Mouse (Mus musculus): ENCODE measurements around the gene Efna2.

The Efna2 gene

DNA sequence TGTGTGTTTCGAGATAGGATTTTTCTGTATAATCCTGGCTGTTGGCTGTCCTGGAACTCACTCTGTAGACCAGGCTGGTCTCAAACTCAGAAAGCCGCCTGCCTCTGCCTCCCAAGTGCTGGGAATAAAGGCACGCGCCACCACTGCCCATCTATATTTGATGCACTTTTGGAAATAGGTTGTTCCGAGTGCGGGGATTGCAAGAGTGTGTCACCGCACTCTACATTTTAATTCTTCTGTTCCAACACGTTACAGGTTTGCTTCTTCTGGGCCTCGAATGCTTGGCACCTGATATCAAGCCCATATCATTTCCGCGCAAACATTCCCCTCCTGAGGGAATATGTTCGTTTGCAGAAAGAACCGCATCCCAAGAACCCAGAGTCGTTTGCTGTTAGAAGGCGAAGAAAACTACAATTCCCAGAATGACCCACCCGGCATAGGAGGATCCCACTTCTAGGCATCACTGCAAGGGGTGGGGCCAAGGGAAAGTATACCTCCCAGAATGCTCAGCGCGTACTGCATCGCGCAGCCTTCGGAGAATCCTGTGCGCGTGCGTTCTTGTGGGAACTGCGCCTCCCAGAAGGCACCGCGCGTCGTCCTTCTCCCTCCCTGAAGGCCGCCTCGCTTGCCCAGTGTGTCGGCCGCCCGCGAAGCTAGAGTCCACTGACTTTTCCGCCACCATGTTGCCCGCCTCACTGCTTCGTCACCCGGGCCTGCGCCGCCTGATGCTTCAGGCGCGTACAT is 37.3 kb upstream of the Efna2 start:
- DNase-seq (ENCODE audit: extremely low read depth, low read depth), result peak; percentile 97

DNA sequence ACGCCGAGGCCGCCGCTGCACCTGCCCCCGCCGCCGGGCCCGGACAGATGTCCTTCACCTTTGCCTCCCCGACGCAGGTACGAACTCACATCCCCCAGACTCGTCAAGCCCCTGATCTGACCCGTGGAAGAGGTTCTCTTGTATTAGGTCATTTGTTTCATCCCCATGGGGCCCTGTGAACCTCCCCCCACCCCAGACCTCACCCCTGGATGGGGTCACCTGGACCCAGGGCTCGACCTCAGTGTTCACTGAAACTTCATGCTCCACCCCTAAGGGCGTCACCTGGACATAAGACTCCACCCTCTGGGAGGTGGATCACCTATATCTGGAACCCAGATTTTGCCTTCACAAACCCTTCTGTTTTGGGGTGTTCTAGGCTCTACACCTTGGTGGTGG is 36.8 kb upstream of the Efna2 start:
- no peak for DNase-seq (ENCODE audit: extremely low read depth, low read depth)

DNA sequence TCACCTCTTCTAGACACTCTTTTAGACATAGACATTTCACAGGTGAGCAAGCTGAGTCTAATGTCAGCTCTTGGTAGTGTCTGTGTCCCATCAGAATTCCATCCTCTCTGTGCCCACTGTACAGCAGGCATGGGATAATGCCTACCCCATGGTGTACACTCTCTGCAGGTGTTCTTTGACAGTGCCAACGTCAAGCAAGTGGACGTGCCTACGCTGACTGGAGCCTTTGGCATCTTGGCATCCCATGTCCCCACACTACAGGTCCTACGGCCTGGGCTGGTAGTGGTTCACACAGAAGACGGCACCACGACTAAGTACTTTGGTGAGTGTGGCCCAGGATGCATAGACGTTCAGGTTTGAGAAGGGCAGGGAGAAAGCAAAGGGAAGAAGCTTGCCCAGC is 35.6 kb upstream of the Efna2 start:
- DNase-seq (ENCODE audit: extremely low read depth, low read depth), result no peak

DNA sequence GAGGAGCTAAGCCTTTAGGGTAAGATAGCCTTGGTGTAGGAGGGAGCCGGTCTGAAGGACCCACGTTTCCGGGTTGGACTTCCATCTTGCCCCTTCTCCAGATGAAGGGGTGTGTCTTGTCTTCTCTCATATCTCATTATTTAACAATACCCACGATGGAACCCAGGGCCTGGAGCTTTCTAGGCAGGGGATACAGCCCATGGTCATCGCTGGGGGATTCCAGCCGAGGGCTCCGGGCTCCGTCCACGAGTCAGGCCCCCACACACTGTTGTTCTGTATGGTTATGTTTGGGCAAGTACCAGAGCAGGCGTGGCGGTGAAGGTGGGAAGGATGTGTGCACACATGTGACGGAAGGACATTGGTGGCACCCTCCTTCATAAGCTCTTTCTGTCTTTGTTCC is 35.1 kb upstream of the Efna2 start:
- no peak for DNase-seq (ENCODE audit: extremely low read depth, low read depth)

DNA sequence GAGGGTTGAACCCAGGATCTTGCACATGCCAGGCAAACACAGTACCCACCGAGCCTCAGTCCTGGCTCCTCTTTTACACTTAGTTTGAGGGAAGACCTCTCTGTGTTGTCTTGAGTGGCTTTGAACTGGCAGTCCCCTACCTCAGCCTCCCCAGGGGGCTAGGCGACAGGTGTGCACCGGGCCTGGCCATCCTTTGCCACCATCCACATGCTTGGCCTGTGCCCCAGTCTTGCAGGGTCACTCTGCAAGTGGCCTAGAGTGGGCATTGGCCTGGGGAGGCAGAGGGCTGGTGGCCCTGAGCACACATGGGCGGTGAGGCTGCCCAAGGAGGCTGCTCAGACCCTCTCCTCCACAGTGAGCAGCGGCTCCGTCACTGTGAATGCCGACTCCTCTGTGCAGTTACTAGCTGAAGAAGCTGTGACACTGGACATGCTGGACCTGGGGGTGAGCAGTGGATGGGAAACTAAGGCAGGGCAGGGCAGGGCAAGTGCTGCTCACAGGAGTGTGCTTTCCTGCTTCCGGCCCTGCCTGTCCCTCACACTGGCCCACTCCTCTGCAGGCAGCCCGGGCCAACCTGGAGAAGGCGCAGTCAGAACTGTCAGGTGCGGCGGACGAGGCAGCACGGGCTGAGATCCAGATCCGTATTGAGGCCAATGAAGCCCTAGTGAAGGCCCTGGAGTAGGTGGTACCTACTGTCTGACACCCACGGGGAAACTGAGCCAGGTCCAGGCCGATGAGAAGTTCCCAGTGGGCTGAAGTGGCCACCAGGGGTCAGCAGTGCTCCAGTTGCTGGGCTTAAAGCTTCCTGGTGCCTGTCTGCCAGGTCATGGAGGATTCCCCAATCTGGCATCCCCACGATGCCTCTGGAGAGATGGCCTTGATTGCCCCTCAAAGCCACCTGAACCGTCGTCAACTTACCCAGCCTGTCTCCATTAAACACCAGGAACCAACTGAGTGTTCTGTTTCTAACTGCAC is 34.1 kb upstream of the Efna2 start:
- DNase-seq (ENCODE audit: extremely low read depth, low read depth), result no peak

DNA sequence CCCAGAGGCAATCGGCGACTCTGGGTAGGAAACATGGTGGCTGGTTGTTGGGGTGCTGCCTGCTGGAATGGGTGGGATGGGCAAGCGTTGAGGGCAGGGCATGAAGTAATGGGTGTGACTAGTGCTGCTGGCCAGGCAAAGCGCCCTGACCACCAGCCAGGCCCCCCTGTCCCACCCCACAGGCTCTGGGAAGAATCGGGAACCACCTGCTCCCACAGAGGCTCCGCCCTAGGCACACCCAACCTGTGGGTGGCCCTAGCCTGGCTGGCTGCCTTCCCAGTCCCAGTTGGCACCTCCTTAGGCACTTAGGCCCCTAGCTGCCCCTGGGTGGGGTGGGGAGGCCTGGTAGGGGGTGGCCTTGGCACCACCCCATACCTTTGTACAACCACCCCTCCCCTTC is 33.4 kb upstream of the Efna2 start:
- no peak for DNase-seq (ENCODE audit: extremely low read depth, low read depth)

DNA sequence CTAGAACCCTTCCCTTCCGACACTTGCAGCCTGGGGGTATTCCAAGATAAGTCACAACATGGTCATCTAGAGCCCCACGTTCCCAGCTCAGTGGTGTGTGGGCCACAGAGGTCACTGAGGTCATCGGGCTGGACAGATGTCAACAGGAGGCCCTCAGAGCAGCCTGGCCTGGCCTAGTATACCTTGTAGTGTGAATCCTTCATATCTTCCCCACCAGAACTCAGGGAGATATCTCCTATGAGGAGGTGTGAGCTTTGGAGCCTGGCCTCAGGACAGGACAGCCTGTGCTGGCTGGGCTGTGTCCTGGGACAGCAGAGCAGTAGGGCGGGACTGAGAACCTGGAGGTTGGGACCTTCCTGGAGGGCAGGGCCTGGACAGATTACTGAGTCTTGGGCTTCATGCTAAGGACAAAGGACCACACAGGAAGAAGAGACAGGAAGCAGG is 32.7 kb upstream of the Efna2 start:
- DNase-seq (ENCODE audit: extremely low read depth, low read depth), result no peak

DNA sequence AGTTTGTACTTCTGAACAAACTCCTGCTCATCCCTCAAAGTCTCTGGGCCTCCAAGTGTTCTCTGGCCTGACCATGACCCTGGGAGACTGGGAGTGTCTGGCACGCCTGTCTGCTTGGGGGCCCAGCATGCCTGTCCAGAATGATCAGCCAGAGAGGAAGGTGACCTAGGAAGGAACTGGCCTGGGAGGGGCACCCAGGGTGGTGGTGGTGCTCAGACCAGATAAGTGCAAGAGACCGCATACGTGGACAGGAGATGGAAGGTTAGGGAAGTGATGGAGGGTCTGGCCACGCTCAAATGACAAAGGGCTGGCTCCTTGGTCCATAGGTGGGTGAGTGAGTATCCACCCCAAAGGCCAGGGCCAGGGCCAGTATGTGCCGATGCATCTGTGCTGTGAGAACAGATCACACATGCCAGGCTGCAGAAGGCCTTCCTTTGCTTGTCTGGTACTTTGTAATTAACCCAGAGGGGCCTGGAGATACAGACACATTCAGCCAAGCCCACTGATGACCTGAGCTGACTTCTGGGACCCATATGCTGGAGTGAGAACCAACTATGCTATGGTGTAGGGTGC is 32.0 kb upstream of the Efna2 start:
- no peak for DNase-seq (ENCODE audit: extremely low read depth, low read depth)

DNA sequence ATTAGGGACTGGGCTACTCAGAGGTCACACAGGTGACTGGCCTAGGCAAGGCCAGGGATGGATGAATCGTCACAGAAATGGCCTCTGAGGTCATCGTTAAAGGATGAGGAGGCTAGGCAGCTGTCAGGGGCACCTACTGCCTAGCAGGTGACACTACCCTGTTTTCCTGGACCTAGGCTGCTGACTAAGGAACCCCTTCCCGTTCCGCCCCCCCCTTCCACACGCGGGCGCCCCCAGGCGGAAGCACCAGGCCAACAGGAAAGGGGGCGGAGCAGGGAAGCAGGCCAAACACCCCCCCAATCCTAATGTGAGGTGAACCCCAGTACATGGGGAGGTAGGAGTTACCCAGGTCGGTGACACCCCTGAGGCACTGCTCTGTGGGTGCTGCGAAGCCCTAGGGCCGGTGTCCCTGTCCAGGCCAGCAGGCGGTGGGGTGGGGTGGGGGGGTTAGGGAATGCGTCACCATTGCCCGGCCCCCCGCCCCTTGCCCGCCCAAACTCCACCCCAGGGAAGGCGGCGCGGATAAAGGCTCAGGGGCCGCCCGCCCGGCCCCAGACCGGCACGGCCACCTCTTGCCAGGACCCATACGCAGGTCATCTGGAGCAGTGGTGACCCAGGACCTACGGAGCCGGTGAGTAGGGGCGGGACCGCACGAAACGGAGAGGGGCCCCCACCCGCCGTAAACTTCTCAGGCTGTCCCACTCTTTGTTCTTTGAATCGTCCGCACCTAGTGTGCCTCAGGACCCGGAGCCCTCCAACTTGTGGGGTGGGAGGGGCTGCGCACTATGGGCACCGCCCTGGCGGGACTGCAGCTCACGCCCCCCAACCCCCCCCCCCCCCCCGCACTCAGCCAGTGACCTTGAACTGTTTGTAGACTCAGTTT is 31.3 kb upstream of the Efna2 start, which contains the start of gene Midn:
TSS of gene Midn (plus strand) at position 554 of the 883 bp plus-strand sequence.
- no peak for DNase-seq (ENCODE audit: extremely low read depth, low read depth)

DNA sequence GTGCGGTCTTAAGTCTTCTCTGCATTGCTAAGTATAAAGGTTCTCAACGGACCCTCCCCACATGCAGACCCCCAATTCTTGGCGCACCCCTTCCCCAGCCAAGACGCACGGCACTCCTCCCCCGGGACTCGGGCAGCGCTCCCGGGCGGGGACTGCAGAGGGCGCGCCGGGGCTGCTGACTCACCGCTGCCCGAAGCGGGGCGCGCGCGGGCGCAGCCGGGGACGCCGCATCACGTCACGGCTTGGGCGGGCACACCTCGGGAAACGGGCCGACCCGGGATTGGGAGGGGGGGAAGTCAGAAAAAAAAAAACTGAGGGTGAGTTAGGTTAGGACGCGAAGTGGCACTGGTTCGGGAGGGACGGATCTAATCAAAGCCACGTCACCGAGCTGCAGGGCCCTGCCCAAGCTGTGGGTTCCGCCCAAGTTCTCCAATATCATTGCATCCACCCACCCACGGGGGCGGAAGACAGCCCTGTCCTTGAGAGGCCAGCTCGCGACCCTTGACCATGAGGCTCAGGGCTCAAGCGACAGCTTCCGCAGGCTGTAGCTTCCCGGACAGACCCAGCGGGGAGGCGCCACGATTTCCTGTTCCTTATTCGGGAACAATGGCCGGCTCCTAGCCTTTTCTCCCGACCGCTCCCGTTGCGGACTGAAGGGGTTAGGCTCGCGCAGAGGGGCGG is 30.5 kb upstream of the Efna2 start:
- peak; percentile 77 for DNase-seq (ENCODE audit: extremely low read depth, low read depth)

DNA sequence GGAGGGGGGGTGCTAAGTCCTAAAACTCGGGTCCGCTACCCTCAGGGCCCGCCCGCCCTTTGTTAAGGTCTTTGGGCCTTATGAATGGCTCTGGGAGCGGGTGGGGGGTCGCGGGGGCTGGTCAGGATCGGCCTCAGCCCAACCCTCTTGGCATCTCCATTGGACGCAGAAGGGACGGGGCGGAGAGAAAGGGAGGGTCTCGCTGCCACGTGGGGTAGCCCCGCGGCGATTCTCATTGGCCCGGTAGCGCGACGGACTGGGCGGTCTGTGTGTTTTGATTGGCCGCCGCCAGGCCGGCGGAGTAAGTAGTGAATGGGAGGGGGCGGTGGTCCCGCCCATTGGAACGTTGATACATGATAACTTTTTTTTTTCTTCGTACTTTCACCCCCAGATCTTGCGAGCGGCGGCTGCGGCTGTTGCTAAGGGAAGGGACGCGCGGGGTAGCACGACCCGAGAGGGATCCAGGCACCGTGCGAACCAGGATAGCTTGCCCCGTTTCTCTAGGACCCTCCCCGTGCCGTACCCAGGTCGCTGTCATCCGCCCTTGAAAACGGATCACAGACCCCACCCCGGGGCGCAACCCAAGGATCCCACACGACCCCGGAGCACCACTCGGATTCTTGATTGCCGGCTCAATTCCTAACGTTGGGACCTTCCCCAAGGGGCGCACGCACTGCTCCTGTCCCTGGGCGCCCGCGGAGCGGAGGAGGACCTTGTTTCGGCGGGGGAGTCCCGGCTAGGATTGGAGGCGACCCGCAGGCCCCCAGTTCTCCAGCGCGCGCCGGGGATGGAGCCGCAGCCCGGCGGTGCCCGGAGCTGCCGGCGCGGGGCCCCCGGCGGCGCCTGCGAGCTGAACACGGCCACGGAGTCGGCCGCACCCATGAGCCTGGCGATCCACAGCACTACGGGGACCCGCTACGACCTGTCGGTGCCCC is 29.7 kb upstream of the Efna2 start:
- peak; percentile 91 for DNase-seq (ENCODE audit: extremely low read depth, low read depth)

DNA sequence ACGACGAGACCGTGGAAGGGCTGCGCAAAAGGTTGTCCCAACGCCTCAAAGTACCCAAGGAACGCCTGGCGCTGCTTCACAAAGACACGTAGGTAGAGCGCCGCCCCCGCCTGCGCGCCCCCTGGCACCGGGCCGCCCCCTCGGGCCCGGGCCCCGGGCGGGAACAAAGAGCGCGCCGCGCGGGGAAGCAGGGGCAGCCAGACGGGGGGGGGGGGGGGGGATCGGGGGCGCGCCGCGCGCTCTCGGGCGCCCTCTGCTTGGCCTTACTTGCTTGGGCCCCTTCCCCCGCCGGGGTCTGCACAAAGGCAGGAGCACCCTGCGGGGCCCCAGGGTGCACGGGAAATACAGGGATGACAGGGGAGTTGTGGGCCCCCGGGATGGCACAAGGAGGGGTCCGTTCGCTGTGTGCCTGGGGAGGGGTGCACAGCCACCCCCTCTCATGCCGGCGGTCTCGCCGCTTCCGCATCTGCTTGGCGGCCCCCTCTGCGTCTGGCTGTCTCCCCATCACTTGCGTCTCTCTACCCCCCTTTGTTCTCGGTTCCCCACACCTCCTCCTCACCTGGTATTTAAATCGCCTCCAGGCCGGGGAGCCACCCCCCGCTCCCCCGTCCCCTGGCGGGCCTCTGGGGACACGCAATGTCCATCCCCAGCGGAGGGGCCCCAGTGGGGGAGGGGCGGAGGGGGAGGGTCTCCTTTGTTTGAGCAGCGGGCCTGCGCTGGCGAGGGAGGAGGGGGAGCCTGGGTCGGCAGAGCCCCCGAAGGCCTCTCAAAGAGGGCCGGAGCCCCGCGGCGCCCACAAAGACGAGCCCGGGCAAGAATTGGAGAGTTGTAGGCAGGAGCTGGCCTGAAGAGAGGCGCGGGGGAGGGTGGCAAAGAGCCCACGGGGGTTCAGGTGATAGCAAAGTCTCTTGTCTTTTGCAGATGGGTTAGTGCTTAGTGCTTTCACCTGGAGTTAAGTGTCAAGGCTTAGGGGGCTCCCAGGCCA is 28.8 kb upstream of the Efna2 start:
- DNase-seq (ENCODE audit: extremely low read depth, low read depth), result no peak

DNA sequence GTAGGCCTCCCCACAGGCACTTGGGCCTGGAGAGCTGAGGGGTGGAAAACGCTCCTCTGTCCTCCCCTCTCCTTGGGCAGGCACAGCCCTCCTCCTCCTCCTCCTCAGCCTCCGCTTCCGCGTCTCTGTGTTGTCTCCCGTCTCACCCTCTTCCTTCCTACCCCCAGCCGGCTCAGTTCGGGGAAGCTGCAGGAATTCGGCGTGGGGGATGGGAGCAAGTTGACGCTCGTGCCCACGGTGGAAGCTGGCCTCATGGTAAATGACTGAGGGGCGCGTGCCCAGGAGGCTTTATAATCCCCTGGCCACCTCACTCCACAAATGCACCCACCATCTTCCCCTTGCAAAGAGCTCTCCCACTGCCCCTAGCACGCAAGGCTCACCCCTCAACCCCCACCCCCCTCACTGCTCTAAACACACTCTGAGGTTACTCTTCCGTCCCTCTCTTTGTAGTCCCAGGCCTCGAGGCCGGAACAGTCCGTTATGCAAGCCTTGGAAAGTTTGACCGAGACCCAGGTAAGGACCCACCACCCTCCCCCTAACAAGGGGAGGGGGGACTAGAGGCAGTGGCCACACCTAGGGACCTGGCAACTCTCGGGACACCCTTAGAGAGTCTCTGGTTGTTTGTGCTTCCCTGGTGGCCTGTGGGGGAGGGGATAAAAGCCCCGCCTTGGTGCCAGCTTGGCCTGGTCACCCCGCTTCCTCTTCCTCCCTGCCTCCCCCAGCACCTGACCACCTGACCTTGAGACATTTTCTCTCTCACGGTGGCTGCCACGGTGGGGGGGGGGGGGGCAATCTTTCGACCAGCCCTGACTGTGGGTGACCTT is 27.9 kb upstream of the Efna2 start:
- no peak for DNase-seq (ENCODE audit: extremely low read depth, low read depth)

DNA sequence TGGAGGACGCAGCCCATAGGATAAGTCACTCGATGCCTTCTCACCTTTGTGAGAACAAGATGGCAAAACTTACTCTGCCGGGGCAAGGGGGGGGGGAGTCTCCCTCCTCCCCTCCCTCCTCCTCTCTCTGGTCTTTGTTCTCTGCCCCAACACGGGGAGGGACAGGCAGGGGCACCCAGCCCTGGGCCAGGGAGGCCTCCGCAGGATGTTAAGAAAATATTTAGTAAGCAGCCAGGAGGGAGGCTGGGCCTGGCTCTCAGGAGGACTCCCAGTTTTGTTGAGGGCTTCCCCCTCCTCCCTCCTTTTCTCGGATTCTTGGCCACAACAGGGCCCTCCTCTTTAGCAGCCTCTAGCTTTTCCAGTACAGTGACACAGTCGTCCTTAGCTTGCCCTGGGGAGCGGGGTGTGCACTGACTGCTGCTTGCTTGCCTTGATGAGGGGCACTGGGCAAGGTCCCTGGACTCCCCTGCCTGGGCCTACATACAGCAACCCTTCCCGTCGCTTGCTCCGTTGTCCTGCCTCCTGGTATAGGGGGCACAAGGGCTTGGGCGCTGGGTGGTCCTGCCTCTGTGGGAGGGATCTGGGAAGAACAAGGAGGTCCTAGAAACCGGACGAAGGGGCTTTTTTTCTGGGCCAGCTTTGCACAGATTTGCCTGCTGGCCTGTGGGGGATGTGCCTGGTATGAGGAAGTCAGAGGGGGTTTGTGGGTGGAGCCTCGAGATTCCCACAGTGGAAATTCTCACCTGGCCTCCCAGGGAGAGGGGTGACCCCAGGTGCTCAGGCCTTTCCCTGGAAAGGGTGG is 27.0 kb upstream of the Efna2 start:
- no peak for DNase-seq (ENCODE audit: extremely low read depth, low read depth)

DNA sequence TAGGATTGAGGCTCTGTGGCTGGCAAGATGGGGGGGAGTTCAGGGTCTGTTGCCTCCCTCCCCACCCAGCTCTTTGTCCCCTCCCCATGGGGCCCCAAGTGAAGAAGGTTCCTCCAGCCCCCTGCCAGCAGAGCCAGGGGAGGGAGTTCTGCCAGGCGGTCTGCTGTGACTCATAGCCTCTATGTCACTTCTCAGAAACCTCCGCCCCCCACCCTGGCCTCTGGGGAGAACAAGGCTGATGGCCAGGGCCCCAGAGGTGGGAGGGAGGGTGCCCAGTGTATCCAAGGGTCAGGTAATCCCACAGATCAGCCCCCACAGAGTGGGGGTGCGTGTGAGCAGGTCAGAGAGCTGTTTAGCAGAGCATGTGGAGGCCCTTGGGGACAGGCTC is 26.4 kb upstream of the Efna2 start:
- no peak for DNase-seq (ENCODE audit: extremely low read depth, low read depth)

DNA sequence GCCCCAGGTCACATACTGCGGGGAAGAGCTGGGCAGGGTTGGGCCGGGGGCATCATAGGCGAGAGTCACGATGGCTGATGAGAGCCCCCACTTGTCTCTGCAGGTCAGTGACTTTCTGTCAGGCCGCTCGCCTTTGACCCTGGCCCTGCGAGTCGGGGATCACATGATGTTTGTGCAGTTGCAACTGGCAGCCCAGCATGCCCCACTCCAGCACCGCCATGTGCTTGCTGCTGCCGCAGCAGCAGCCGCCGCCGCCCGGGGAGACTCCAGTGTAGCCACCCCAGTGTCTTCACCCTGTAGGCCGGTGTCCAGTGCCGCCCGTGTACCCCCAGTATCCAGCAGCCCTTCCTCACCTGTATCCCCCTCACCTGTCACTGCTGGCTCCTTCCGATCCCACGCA is 25.6 kb upstream of the Efna2 start:
- DNase-seq (ENCODE audit: extremely low read depth, low read depth), result no peak

DNA sequence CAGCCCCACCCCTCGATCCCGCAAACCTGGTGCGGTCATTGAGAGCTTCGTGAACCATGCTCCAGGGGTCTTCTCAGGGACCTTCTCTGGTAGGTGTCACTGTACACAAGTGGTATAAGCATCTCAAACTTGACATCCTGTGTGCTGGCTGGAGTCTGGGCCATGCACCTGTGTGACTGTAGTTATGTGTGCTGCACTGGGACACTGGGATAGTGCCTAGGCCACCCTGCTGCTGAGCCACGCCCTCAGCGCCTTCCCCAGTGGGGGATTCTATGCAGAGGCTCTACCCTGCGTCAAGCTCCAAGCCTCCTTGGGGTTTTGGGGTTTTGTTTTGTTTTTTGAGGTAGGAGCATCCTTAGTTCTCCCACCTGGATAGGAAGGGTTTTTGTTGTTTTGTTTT is 24.9 kb upstream of the Efna2 start:
- DNase-seq (ENCODE audit: extremely low read depth, low read depth), result no peak

Data from MEL-GATA-1-ER (cell line).